Mouse (Mus musculus) limb, embryonic 14.5 days (tissue): ENCODE measurements around the gene Cacybp. TPM values are rescaled to one million over a fixed set of nuclear protein-coding genes. Genes with fewer than 3 reads are reported as not detected.
A peak's percentile ranks its signal among the peaks of the same experiment; 100 is the strongest.

Experiments used
- ATAC-seq: fragments of 200-750 bp; cut with Nextera tagmentation; 2 replicates; pipeline ENCODE4 v1.8.0; 2017; ENCODE audit warnings: low read depth, moderate number of reproducible peaks, moderate TSS enrichment; ENCODE audit not compliant: low FRiP score
- DNase-seq: peaks from one replicate; pipeline ENCODE4 v3.0.0-alpha.2; 2015; ENCODE audit warnings: low spot score
- H3K27ac ChIP-seq: fragments of 300-500 bp; sonication (generic); replicated peaks from 2 replicates; pipeline ENCODE4 v1.5.1; 2014; ENCODE audit warnings: low read depth, mild to moderate bottlenecking, low read length, moderate library complexity, mixed read lengths
- H3K27me3 ChIP-seq: fragments of 300-500 bp; sonication (generic); 2 replicates; pipeline ENCODE4 v1.6.1; 2014; ENCODE audit warnings: low read length, mixed read lengths; ENCODE audit not compliant: control insufficient read depth, insufficient read depth
- H3K36me3 ChIP-seq: fragments of 300-500 bp; sonication (generic); 2 replicates; pipeline ENCODE4 v1.6.1; 2014; ENCODE audit warnings: mild to moderate bottlenecking, low read length, moderate library complexity, mixed read lengths; ENCODE audit not compliant: control insufficient read depth, insufficient read depth
- H3K4me1 ChIP-seq: fragments of 300-500 bp; sonication (generic); 2 replicates; pipeline ENCODE4 v1.6.1; 2014; ENCODE audit warnings: antibody characterized with exemption, low read length, mixed read lengths; ENCODE audit not compliant: control insufficient read depth, insufficient read depth
- H3K4me2 ChIP-seq: fragments of 300-500 bp; sonication (generic); replicated peaks from 2 replicates; pipeline ENCODE4 v1.6.1; 2014; ENCODE audit warnings: low read depth, mild to moderate bottlenecking, low read length, moderate library complexity; ENCODE audit not compliant: severe bottlenecking
- H3K4me3 ChIP-seq: fragments of 300-500 bp; sonication (generic); replicated peaks from 2 replicates; pipeline ENCODE4 v1.5.1; 2014; ENCODE audit warnings: low read length
- H3K9ac ChIP-seq: fragments of 300-500 bp; sonication (generic); 2 replicates; pipeline ENCODE4 v1.6.1; 2014; ENCODE audit warnings: mild to moderate bottlenecking, low read depth, low read length, moderate library complexity; ENCODE audit not compliant: severe bottlenecking
- H3K9me3 ChIP-seq: fragments of 300-500 bp; sonication (generic); 2 replicates; pipeline ENCODE4 v1.6.1; 2016; ENCODE audit warnings: low read length; ENCODE audit not compliant: control insufficient read depth
- POLR2A ChIP-seq: fragments of 200-500 bp; IDR thresholded peaks from 2 replicates; pipeline ENCODE4 v1.8.0; 2012; ENCODE audit warnings: inconsistent platforms, mild to moderate bottlenecking, moderate library complexity, borderline replicate concordance; ENCODE audit not compliant: insufficient read depth, insufficient read length; ENCODE audit errors: extremely low read depth
- WGBS: fragments of 180-500 bp; shearing (Covaris S2); extraction: QIAGEN DNeasy Blood & Tissue Kit; methylation state at CpG from one replicate; pipeline ENCODE4 v1.1.7; 2014; 5-methylcytosine and 5-hydroxymethylcytosine counted together
- polyA plus RNA-seq, 2 experiments: library from polyadenylated mRNA; depleted of rRNA in 1 of 2; stranded (reverse) in 1 of 2; unstranded in 1 of 2; fragments of >200 nt; fragmentation: Nextera tagmentation in 1 of 2; extraction: Ambion mirVana in 1 of 2; gene quantifications; 2 replicates each; pipeline versions ENCODE4 v1.2.1 to v1.2.3; 2012 to 2014

Cacybp gene
- polyA plus RNA-seq, 2 experiments, result 60.5 to 200 TPM

GRCm38 (mm10) chr1:160184506-160184905 is 28.2 kb downstream of the Cacybp start:
- TF ChIP-seq POLR2A, result no peak
- 14% methylated on average over 5 of the region's 5 CpGs for WGBS
- ATAC-seq, result peak; percentile 86
- H3K4me3 ChIP-seq, result no peak overlapping the region
- H3K9ac ChIP-seq, result no peak overlapping the region
- H3K9me3 ChIP-seq, result no peaks in the 10 kb centered on the region
- H3K27ac ChIP-seq, result no peak overlapping the region
- peak; percentile 60 for DNase-seq
- no peaks in the 10 kb centered on the region for H3K36me3 ChIP-seq
- H3K27me3 ChIP-seq, result no peaks in the 10 kb centered on the region
- 0 out of 2 replicates have a peak, but pooled peaks cover 3% of the 10 kb centered on the region for H3K4me1 ChIP-seq
- H3K4me2 ChIP-seq, result no peak overlapping the region

DNA sequence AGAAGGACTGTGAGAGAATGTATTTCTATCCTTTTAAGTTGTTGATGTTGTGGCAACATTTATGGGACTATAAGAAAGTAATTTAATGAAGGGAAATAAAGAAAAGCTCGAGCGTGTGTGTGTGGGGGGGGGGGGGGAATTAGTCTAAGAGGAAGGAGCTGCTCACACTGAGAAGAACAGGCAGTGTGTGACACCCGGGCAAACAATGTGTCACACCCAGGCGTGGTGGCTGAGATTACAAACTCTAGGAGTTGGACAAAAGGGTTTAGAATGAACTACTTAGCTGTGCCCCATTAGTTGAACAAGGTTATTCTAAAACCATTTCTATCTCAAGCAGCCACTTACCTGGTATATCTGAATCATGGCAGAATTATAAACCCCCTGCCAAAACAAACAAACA is 31.5 kb downstream of the Cacybp start:
- Histone ChIP-seq H3K9ac (no peak overlapping the region), H3K36me3 (no peaks in the 10 kb centered on the region), H3K4me3 (no peak overlapping the region), H3K27me3 (no peaks in the 10 kb centered on the region), H3K27ac (no peak overlapping the region), H3K4me1 (0 out of 2 replicates have a peak, but pooled peaks cover 3% of the 10 kb centered on the region), H3K9me3 (no peaks in the 10 kb centered on the region), H3K4me2 (no peak overlapping the region)
- DNase-seq (no peak), ATAC-seq (no peak)
- 33% methylated on average over 4 of the region's 4 CpGs for WGBS
- TF ChIP-seq POLR2A, result no peak

DNA sequence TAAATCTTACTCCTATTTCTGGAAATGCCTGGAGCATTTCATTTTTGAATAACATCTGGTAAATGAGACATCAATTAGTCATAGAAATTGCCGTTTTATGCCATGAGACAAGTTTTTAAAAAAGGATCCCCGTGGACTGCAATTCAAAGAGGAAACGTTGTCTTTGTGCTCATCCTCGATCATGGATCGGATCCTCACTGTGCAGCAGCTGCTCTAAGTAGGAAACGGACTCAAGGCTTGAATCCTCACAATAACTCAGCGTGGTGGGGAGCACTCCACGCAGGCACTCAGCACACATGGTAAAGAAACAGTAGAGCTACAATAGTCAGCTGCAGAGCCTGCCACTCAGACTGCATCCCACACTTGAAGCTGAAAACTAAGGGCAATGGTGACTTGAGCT is 35.8 kb downstream of the Cacybp start:
- no peak for ATAC-seq
- 73% methylated on average over 8 of the region's 8 CpGs for WGBS

GRCm38 (mm10) chr1:160166600-160166999 is 46.1 kb downstream of the Cacybp start:
- no peaks in the 10 kb centered on the region for H3K4me1 ChIP-seq
- no peaks in the 10 kb centered on the region for H3K36me3 ChIP-seq
- H3K27me3 ChIP-seq, result no peaks in the 10 kb centered on the region
- H3K4me2 ChIP-seq, result no peak overlapping the region
- no peaks in the 10 kb centered on the region for H3K9me3 ChIP-seq
- H3K9ac ChIP-seq, result no peak overlapping the region
- ATAC-seq, result no peak
- WGBS, result 51% methylated on average over 3 of the region's 5 CpGs
- no peak for TF ChIP-seq POLR2A
- no peak overlapping the region for H3K4me3 ChIP-seq
- DNase-seq, result no peak
- H3K27ac ChIP-seq, result no peak overlapping the region

More for the DNA sequence above, 35.8 kb downstream of the Cacybp start:
- Histone ChIP-seq H3K27me3 (no peaks in the 10 kb centered on the region), H3K4me3 (no peak overlapping the region), H3K4me1 (0 out of 2 replicates have a peak, but pooled peaks cover 3% of the 10 kb centered on the region), H3K4me2 (no peak overlapping the region), H3K36me3 (no peaks in the 10 kb centered on the region), H3K27ac (no peak overlapping the region), H3K9ac (no peak overlapping the region), H3K9me3 (no peaks in the 10 kb centered on the region)
- no peak for DNase-seq
- TF ChIP-seq POLR2A, result no peak

- Histone ChIP-seq H3K27ac (no peak overlapping the region), H3K27me3 (no peaks in the 10 kb centered on the region), H3K36me3 (no peaks in the 10 kb centered on the region), H3K4me1 (0 out of 2 replicates have a peak, but pooled peaks cover 3% of the 10 kb centered on the region), H3K9me3 (no peaks in the 10 kb centered on the region), H3K9ac (no peak overlapping the region), H3K4me2 (no peak overlapping the region), H3K4me3 (no peak overlapping the region)
- ATAC-seq (no peak), DNase-seq (no peak)
- TF ChIP-seq POLR2A, result no peak
- WGBS, result 71% methylated on average over 2 of the region's 2 CpGs
Observed at GRCm38 (mm10) chr1:160158190-160158589, 54.5 kb downstream of the Cacybp start.

DNA sequence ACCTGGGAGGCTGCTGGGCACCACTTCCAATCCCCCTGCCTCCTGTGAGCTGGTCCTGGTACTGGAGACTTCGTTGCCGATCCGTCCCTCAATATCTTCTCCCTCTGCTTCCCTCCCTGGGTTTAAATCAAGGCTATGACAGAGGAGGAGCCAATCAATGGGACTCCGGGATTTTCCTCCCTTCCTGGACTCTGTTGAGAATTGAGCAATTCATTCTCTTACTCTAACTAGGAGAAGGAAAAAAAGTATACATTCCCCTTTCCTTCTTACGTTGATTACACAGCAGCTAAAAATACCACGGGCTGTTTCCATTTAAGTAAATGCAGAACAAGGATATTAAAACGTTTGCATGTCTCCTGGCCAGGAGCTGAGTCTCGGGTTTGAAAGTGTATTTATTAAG is 59.2 kb downstream of the Cacybp start, which contains the start of gene Tnn:
Tnn (minus strand) TSS at position 101 of the 400 bp plus-strand sequence.
- Histone ChIP-seq H3K36me3 (no peaks in the 10 kb centered on the region), H3K4me3 (no peak within 1 kb of the TSS), H3K9ac (no peak within 1 kb of the TSS), H3K4me1 (peaks cover 3% of the 10 kb centered on the region; the same call in 1 of the 2 replicates), H3K27ac (0 out of 2 replicates have a peak within 1 kb of the TSS, but pooled peaks have one; percentile 7), H3K9me3 (no peaks in the 10 kb centered on the region), H3K4me2 (no peak within 1 kb of the TSS), H3K27me3 (no peaks in the 10 kb centered on the region)
- TF ChIP-seq POLR2A, result no peak
- WGBS, result 51% methylated on average over 8 of the region's 8 CpGs
- DNase-seq (no peak), ATAC-seq (no peak)

Other genes starting within 250 kb of the Cacybp start
- 6.2 and 9.5 TPM in 2 replicates for gene 4930523C07Rik, start 168.5 kb downstream of the Cacybp start, polyA plus RNA-seq (2012; rRNA removed)
- 21.5 and 21.8 TPM in 2 replicates for gene 4930523C07Rik, start 168.5 kb downstream of the Cacybp start, polyA plus RNA-seq (2014; fragmentation: Nextera tagmentation; extraction: Ambion mirVana)
- gene Tnn, start 59.3 kb downstream of the Cacybp start, polyA plus RNA-seq (2012; rRNA removed), result 5.1 and 5.4 TPM in 2 replicates
- gene Tnn, start 59.3 kb downstream of the Cacybp start, polyA plus RNA-seq (2014; fragmentation: Nextera tagmentation; extraction: Ambion mirVana), result 4.2 and 5.4 TPM in 2 replicates
- gene Mrps14, start 17.7 kb downstream of the Cacybp start, polyA plus RNA-seq (2012; rRNA removed), result 44.5 and 53.7 TPM in 2 replicates
- gene Mrps14, start 17.7 kb downstream of the Cacybp start, polyA plus RNA-seq (2014; fragmentation: Nextera tagmentation; extraction: Ambion mirVana), result 228 and 243 TPM in 2 replicates